Mouse (Mus musculus): ENCODE results near the gene Chrna3.
A peak's percentile ranks its signal among the peaks of the same experiment; 100 is the strongest.

Chrna3 gene

GRCm38 (mm10) chr9:54995645-54996044 lies 30.7 kb downstream of the Chrna3 start:
- DNase-seq (ENCODE audit: extremely low spot score): no peak

GRCm38 (mm10) chr9:54994381-54994780 lies 32.0 kb downstream of the Chrna3 start:
- no peak for DNase-seq (ENCODE audit: extremely low spot score)

- DNase-seq (ENCODE audit: extremely low spot score): no peak
Observed at GRCm38 (mm10) chr9:54990362-54990761, 36.0 kb downstream of the Chrna3 start.

- peak; percentile 27 for DNase-seq (ENCODE audit: extremely low spot score)
Observed at GRCm38 (mm10) chr9:54982401-54982800, 44.0 kb downstream of the Chrna3 start.

GRCm38 (mm10) chr9:54981291-54982191 lies 44.8 kb downstream of the Chrna3 start:
- DNase-seq (ENCODE audit: extremely low spot score): peak; percentile 82

- DNase-seq (ENCODE audit: extremely low spot score): no peak
Observed at GRCm38 (mm10) chr9:54980674-54981073, 45.7 kb downstream of the Chrna3 start, which contains the start of gene Chrna5. TSS of gene Chrna5 (plus strand) at chr9:54980880.

GRCm38 (mm10) chr9:54969972-54970637 lies 56.3 kb downstream of the Chrna3 start:
- DNase-seq (ENCODE audit: extremely low spot score): no peak

- no peak for DNase-seq (ENCODE audit: extremely low spot score)
Observed at GRCm38 (mm10) chr9:54963669-54964068, 62.7 kb downstream of the Chrna3 start.

GRCm38 (mm10) chr9:54961059-54961458 lies 65.3 kb downstream of the Chrna3 start:
- no peak for DNase-seq (ENCODE audit: extremely low spot score)
